Mouse (Mus musculus) ovary, adult 18-20 months (tissue): Measurements from ENCODE around the gene Cyb561d1.
A peak's percentile ranks its signal among the peaks of the same experiment; 100 is the strongest.
"Not testable (repeated sequence)": the region's sequence is repeated elsewhere in the genome, so short reads cannot be mapped to it uniquely, and the experiment has no call there.

ENCODE experiments used
- DNase-seq: peaks from one replicate; pipeline ENCODE4 v3.0.0; 2022; ENCODE audit warnings: low spot score, mixed read lengths

Cyb561d1 gene

DNA sequence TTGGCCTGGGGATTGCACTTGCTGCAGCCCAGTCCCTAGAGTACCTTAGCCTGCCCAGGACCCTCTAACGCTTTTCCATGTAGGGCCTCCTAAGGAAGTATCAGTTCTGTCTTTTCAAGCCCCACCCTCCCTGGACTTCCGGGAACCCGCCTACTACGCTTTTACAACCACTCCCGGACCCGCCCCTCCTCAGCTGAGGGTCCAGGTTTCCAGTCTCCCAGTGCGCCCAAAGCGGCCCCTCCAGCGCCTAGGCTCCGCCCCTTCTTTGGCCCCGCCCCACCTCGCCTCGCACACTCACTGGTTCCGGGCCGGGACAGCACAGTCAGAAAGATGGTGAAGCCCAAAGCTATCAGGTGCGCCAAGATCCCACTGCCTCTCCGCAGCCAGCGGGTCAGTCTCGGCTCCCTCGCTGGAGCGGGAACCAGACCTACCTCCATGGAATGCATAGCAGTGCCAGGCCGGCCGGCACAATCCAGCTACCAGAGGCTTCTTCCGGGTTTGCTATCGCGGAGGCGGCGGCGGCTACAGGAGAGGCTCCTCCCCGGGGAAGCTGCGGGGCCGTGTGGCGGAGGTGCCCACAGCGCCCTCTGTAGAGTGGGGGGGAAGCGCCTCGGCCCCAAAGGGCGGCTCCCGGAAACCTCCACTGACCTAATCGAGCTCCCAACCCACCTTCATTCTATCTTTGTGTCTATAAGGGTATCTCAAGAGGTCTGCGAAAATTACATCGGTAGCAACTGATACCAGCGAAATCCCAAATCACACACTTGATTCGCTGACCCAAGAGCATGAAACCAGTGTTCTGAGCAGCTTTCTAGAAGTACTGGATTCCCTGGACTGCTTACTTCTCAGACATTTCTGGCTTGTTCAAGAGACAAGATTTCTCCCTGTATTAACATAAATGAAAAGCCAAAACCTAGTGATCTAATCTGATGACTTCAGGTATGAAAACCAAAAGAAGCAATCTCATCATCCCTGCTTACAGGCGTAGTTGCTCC lies at the start of gene Cyb561d1:
TSS of gene Cyb561d1 (minus strand) at position 884 of the 995 bp plus-strand sequence.
- DNase-seq, result peak; percentile 93

DNA sequence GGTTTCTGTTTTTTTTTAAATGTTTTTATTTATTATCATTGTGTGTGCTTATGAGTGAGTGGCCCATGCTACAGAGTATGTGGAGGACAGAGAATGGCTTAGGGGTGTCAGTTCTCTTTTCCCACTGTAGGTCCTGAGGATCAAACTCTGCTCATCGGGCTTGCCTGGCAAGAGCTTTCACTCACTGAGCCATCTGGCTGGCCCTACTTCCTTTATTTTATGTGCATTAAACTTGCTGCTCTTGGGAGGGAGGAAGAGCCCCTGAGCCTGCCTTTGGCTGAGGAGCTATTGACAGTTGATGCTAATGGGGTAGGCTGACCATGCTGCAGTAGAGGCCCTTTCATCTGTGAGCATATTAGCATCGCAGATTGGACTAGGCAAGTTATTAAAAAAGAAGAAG lies 45.8 kb upstream of the Cyb561d1 start:
- DNase-seq, result no peak

DNA sequence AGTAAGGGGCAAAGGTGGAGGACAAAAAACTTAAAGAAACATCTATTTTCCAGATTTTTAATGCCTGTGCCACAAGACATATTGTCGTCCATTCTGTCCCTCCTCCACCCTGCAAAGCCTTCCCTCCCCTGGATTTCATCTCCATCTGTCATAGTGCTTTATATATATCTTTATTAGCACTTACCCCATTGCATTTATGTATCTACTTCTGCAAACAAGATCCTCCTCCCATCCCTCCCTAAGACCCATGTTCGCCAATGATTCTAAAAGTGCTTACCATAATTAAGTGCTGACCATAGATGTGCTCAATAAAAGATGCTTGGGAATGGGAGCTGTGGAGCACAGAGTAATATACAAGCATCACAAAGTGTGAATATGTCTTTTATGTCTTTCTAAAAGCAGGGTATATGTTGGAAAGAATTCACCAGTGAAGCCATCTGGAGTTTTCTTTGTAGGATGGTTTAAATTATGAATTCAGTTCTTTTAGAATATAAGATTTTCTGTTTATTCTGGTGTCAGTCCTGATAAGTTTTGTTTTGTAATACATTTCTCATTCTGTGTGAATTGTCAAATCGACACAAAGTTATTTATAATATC lies 40.3 kb upstream of the Cyb561d1 start:
- no peak for DNase-seq

DNA sequence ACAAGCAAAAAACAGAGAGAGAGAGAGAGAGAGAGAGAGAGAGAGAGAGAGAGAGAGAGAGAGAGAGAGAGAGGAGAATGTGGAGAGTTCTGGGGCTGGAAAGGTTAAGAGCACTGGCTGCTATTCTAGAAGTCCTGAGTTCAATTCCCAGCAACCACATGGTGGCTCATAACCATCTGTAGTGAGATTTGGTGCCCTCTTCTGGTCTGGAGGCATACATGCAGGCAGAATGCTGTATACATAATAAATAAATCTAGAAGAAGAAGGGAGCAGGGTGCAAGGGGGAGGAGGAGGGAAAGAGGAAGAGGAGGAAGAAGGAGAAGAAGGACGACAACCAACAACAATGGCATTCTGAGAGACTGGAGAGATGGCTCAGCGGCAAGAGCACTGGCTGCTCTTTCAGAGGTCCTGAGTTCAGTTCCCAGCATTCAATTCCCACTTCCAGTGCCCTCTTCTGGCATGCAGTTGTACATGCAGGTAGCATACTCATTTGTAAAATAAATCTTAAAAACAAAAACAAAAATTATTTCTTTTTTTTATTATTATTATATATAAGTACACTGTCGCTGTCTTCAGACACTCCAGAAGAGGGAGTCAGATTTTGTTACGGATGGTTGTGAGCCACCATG lies 36.6 kb upstream of the Cyb561d1 start:
- DNase-seq, result not testable (repeated sequence)

DNA sequence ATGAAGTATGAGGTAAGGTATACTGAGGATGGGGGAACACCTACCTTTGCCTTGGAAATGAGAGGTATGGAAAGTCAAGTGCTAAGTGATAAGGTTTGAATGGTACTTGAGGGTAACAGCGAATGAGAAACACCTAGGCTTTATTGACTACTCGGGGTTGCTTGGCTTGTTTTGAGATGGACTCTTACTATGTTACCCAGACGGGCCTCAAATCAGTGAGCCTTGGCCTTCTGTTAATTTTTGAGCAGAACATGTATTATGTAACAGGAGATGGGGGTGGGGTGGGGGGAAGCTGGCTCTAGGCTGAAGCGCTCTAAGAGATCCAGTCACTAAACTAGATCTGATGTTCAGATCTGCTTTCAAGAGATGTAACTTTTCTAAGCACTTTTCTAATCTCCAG lies 30.6 kb upstream of the Cyb561d1 start:
- no peak for DNase-seq

DNA sequence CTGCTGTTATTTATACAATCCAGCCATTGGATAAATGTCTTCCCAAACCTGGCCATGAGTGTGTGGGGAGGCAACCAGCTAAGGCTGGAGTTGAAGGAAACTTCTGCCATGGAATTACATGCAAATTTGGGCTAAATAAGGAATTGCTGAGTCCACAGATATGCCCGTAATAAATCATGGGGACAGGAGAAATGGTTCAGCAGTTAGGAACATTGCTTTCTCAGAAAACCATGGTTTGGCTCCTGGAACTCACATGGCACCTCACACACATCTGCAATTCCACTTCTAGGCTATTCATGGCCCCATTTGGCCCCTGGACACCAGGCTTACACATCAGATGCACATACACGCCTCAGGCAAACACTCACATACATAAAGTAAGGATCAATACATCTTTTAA lies 26.5 kb upstream of the Cyb561d1 start:
- DNase-seq, result no peak

DNA sequence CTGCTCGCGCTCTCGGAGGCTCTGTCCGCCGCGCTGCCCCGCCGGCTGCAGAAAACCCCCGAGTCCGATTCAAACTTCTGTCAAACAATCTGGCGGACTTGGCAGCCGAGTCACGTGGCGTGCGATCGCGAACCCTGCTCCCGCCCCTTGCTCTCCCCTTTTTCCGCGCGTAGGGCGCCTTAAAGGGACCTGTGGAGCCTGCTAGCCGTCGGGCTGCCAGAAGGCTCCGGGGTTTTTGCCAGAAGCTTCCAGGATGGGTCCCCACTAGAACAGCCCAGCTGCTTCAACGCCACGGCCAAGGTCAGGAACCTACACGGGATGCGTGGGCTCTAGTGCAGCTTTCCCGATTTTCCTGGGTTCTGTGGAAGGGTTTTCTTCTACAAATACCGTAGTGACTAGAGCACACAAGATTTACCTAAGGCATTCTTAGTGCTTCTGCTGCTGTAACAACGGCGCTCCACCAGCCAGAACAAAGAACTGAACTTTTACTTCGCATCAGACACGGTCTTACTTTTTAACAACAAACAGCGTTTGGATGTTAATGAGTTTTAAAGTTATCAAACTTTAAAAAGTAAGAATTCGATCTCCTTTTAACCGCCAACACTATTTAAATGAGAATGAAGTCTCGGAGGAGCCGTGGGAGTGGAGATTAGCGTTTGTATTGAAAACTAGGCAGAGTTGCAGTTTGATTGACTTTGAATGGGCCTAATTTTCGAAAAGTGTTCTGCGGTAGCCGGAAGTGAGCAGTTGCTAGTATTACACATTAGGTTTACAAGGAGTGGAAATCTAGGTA lies 25.7 kb upstream of the Cyb561d1 start, which contains the start of gene Sypl2:
TSS of gene Sypl2 (minus strand) at position 91 of the 793 bp plus-strand sequence.
- DNase-seq, result no peak

DNA sequence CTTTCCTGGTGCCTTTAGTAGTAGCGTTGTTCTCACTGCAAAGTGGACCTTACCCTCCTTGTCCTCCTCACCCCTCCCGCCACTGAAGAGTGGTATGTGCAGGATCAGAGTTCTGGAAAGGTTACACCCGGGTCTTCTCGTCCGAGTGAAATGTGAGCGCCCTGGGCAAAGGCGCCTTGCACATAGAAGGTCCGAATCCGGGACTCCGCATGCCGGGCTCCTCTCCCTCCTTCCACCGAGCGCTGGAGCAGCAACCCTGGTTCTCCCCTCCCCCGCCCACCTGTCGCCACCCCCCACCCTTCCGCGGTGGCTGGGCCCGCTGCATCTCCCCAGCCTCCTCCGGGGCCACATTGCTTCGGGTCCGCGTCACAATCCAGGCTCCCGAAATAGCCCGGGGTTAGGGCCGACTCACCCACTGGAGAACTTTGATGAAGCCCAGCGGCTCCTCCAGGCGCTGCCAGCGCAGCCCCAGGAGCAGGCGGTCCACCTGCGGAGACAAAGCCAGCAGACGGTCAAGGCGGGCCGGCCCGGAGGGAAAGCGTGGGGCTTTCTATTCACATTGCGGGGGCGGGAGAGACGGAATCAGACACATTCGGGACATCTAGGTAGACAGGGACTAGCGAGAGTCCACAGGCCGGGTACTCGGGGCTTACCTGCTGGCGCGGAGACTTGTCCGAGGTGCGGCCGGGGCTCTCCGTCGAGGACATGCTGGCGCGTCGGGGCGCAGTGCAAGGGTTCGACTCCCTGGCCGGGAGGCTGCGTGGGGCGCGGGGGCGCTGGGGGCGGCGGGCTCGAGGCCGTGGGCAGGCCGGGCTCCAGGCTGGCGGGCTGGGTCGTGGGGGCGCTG lies 24.9 kb upstream of the Cyb561d1 start:
- DNase-seq, result no peak

DNA sequence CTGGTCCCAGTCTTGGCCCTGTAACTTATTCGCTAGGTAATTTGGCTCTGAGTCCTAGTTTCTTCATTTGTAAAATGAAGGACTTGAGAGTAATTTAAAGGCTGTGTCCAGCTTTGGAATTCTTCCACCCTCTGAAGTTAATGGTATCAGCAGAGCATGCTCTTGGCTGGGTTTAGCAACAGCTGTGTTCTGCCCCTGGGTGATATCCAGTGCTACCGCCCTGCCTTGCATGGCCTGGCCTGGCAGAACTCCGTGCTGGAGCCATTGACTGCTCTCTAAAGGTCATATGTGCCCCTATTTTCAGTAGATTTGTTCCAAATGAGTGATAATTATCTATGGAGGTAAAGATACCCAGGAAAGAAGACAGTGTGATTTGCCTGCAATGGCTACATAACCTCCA lies 19.6 kb upstream of the Cyb561d1 start:
- DNase-seq, result no peak

DNA sequence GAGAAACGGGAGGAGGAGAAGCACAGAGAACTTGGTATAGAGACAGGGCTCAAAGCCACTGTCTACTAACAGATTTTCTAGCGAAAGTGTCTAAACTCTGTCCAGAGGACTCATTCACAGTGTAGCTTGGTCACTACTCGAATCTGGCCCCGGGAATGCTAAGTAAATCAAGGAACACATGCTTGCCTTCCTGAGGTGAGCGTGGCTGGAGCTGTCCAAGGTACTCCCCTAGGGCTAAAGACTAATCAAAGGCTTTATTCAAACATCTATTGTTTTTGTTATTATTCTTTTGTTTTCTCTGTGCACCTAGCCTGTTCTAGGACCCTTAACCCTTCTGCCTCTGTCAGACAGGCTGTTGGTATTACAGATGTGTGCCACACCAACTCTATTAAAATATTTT lies 13.7 kb upstream of the Cyb561d1 start:
- no peak for DNase-seq

DNA sequence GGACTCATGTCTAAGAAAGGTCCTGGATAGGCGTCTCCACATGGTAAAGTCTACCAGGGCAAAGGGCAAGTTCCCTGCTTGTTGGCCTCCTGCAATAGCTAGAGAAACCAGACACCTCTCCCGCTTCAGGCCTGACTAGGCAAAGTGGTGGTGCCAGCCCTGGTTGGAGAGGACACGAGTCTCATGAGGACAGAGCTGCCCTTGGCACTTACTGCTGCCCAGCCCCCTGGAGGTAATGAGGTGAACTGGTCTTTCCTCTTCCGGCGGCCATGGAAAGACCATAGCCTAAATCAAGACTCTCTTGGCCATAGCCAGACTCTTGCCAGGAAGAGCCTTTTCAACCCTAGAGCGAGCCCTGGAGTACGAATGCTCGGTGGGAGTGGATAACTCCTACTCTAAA lies 11.4 kb upstream of the Cyb561d1 start:
- no peak for DNase-seq

DNA sequence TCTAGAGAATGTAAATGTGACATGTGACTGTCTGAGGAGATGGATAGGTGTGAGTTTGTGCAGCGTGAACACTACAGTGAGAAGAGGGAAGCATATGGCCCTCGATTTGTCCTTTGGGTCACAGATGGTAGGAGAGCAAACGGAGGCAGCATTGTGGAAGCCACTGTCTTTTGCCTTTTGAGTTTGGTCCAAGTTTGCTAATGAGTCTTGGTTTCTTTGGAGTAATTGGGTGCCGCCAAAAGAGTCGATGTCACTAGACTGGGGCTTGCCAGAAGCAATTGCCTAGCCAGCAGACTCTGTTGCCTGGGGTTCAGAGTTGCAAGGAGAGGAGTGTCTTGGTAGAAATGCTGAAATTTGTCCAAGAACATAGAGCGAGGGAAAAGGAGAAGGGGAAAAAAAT lies 10.8 kb upstream of the Cyb561d1 start:
- DNase-seq, result no peak

DNA sequence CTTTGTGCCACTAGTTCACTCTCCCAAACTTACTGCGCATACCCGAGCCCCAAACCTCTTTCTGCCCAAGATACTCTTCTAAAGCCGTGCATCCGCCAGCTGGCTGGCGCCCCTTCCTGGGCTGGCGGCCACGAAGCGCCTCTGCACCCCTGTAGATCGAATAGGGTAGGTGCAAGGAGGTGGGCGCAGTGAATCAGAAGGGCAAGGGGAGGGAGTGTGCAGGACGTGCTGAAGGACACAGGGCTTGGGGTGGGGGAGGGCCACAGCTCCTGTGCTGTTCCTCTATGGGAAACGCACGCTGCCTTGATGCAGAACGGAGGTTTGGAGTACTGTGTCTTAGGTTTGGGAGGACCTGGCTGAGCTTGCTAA lies 9.7 kb upstream of the Cyb561d1 start, which contains the start of gene Atxn7l2:
TSS of gene Atxn7l2 (minus strand) at position 164 of the 369 bp plus-strand sequence.
- no peak for DNase-seq

DNA sequence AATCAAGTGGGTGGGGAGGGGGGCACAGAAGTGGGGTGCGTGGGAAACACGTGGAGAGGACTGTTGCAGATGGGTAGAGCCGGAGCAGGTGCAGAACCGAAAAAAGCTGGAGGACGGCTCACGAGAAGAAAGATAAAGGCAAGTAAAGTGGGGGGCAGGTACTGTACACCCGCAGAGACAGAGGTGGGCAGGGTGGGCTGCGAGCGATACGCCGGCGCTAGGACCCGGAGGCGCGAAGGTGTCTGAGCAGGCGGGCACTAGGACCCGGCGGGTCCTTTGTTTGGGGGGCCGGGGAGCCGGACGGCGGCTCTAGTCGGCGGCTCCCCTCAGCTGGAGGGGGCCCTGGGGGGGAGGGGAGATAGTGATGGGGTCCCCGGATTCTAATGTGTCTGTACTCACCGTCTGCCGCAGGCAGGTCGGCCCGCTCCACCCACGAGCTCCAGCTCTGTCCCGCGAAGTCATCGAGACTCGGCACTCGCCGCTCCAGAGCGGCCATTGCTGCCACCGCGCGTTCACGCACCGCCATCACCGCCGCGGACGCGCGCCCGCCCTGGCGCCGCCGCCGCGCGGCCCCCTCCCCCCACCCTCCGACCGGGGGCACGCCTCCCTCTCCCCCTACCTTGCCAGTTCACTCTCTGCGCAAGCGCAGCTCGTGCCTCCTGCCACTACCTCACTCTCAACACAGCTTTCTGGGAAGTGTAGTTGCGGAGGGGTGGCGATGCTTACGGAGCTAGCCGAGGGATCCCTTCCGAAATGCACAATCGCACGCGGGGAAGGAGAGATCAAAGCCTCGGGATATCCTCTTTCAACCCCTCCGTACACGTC lies 9.1 kb upstream of the Cyb561d1 start:
- DNase-seq, result peak; percentile 93

DNA sequence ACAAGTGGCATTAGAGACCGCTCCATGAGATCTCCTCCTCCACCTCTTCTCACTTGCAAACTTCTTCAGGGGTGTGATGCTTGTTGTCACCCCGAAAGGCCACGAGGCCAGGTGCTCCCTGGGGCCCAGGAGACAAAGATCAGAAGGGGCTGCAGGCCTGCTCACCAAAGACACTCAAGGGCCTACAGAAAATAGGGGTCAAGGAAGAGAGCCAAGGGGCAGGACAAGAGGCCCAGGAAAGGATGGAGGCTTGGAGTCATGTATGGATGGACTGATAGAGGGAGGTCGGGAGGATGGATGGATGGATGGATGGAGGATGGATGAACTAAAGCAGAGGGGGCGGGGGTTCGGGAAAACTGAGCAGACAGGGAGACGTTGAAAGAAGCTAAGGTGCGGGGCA lies 8.5 kb upstream of the Cyb561d1 start:
- no peak for DNase-seq

DNA sequence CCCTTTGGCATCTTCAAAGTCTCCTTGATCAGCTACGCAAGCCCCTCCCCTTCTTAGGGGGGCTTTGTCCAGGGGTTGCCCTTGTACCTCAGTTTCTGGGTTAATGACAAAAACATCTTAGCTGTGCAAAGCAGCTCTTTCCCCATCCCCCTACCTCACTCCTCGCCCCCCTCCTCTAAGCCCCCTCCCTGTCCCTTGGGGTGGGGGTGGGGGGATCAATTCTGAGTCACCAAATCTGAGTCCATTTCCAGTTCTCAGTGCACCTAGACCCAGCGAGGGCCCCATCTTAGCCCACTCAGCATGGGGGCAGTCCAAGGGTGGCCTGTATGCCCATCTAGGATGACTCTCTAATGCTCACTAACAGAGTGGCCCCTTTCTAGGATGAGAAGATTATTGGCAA lies 8.0 kb upstream of the Cyb561d1 start:
- DNase-seq, result no peak

DNA sequence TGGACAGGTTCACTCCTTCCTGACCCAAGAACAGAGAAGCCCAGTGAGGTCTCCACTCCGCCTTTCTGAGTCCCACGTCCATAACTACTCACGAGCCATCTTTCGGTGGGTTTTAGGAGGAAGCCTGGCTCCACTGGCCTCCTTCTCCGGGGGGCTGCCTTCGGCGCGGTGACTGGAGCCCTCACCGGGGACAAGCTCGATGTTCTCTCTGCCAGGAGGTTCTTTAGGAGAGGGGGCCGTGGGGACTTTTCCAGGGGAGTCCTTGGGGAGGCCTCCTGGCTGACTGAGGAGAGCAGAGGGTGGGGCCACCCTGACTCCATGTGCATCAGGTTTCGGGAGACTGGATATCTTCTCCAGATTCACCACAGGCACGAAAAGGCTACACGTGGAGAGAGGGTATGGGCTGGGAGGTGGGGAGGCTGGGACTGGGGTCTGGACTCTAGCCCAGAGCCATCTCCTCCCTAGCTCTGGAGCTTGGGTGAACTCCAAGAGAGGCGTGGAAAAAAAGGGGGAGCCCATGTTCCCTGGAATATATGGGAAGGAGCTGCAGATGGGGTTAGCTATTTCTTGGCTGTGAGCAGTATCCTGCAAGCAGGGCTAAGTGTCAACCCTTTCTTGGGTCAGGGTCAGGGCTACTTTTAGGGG lies 5.8 kb upstream of the Cyb561d1 start:
- DNase-seq, result no peak

DNA sequence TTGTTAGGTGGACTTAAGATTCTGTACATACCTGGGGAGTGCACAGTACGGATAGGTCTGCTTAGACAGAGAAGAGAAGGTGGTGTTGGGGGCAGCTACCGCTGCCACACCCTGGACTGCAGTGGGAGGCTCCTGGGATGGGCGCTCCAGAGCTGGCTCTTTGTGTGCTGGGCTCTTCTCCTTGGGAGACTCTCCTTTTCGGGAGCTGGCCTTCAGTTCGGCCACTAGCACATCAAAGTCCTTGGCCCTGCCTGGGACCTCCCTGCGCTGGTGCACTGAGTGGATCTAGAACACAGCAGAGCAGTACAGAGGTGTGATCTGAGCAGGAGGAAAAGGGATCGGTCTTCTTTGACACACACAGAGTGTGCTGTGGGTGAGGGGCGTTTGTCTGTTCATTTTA lies 4.6 kb upstream of the Cyb561d1 start:
- no peak for DNase-seq

DNA sequence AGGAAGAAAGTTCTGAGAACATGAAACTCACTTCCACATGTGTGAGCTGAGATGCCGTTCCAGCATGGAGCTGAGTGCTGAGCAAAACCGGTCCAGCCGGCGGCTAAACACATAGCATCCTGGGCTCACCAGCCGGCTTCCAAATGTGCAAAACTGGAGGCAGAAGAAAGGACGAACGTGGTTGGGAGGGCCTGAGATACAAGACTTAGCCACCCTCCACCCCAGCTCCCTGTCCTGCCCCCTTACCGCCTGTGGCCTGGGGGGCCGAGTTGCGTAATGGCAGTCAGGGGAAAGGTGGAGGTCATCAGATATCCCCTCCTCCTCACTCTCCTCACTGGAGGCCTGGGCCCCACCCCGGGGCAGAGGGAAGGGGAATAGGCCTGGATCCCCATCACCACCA lies 3.5 kb upstream of the Cyb561d1 start:
- no peak for DNase-seq
